Mouse (Mus musculus) C2C12 (cell line): ENCODE measurements around the gene Mettl7a1.

ENCODE experiments used
- CEBPB ChIP-seq: IDR thresholded peaks from one replicate; pipeline ENCODE4 v1.6.1; 2011; ENCODE audit warnings: low read depth, mild to moderate bottlenecking, control low read depth, moderate library complexity
- CTCF ChIP-seq: IDR thresholded peaks from one replicate; pipeline ENCODE4 v1.5.1; 2011; ENCODE audit not compliant: control insufficient read depth, insufficient read depth, insufficient read length
- FOSL1 ChIP-seq: IDR thresholded peaks from one replicate; pipeline ENCODE4 v1.8.0; 2011; ENCODE audit warnings: mild to moderate bottlenecking, low read length; ENCODE audit not compliant: poor library complexity, insufficient read depth, severe bottlenecking
- MAX ChIP-seq: IDR thresholded peaks from one replicate; pipeline ENCODE4 v1.6.1; 2011; ENCODE audit warnings: mild to moderate bottlenecking, control low read depth
- MYOD1 ChIP-seq: IDR thresholded peaks from one replicate; pipeline ENCODE4 v1.6.1; 2011; ENCODE audit warnings: low read depth; ENCODE audit not compliant: control insufficient read depth, insufficient read length
- MYOG ChIP-seq: IDR thresholded peaks from one replicate; pipeline ENCODE4 v1.6.1; 2011; ENCODE audit not compliant: control insufficient read depth, insufficient read length; ENCODE audit errors: extremely low read depth
- USF1 ChIP-seq: IDR thresholded peaks from one replicate; pipeline ENCODE4 v1.6.1; 2011; ENCODE audit warnings: low read depth, mild to moderate bottlenecking, control low read depth, moderate library complexity

GRCm38 (mm10) chr15:100276403-100276802 lies 27.5 kb upstream of the Mettl7a1 start:
- TF ChIP-seq CTCF (no peak), USF1 (no peak), MAX (no peak), MYOD1 (no peak), MYOG (no peak), CEBPB (no peak), FOSL1 (no peak)
